Comparison of ENCODE assay signal across 20 mouse cellular contexts in genomic region chr2:136788379-136788778, GRCm38 (mm10).
DNase-seq lines count a peak whose midpoint lies in the region; ATAC-seq and TF ChIP-seq lines count a peak whose summit lies in the region.
"Had no signal": no experiment of that assay in that cellular context is flagged by ENCODE, and none has a peak within 500 bp of the region (broad histone marks: within the 10 kb centered on the region; RNA-seq: fewer than 3 reads in every experiment).

No protein-coding gene starts in this region.

- H3K27me3 ChIP-seq in forebrain, postnatal 0 days (ENCODE audit: insufficient read depth, low read length): no peaks in the 10 kb centered on the region
- no peaks in the 10 kb centered on the region for H3K27me3 ChIP-seq in forebrain, embryonic 15.5 days
- H3K27me3 ChIP-seq: heart, embryonic 12.5 days; neural tube, embryonic 13.5 days had no signal

- no peak for TF ChIP-seq POLR2A in cortical plate, adult 2 months (IDR thresholded peaks at IDR 0.05; ENCODE audit: extremely low read depth, insufficient read depth, low read length)

- no peak overlapping the region for H3K27ac ChIP-seq in forebrain, postnatal 0 days (ENCODE audit: low read depth, low read length)
- H3K27ac ChIP-seq in forebrain, embryonic 15.5 days (replicated peaks): no peak overlapping the region
- H3K27ac ChIP-seq in cortical plate, adult 2 months (ENCODE audit: insufficient read depth, low read length): peak overlapping the region; percentile 68; the same call in 1 of the 2 replicates
- H3K27ac ChIP-seq: hindbrain, embryonic 14.5 days; kidney, postnatal 0 days; limb, embryonic 10.5 days; neural tube, embryonic 13.5 days had no signal

- TF ChIP-seq CTCF in forebrain, postnatal 0 days (IDR thresholded peaks at IDR 0.05; ENCODE audit: low read depth): no peak
- no peak for TF ChIP-seq CTCF in cortical plate, adult 2 months (IDR thresholded peaks at IDR 0.05; ENCODE audit: extremely low read depth, insufficient read depth, low read length)

- no peak overlapping the region for H3K4me2 ChIP-seq in forebrain, postnatal 0 days (ENCODE audit: low read depth)
- H3K4me2 ChIP-seq in forebrain, embryonic 15.5 days (replicated peaks): no peak overlapping the region
- H3K4me2 ChIP-seq: heart, embryonic 12.5 days; hindbrain, embryonic 14.5 days; liver, embryonic 11.5 days; neural tube, embryonic 13.5 days had no signal

- no peaks in the 10 kb centered on the region for H3K36me3 ChIP-seq in forebrain, postnatal 0 days (ENCODE audit: insufficient read depth)
- no peaks in the 10 kb centered on the region for H3K36me3 ChIP-seq in forebrain, embryonic 15.5 days
- H3K36me3 ChIP-seq: heart, embryonic 12.5 days; limb, embryonic 10.5 days had no signal

- no peak overlapping the region for H3K4me3 ChIP-seq in forebrain, postnatal 0 days (ENCODE audit: low read depth, low read length)
- no peak overlapping the region for H3K4me3 ChIP-seq in forebrain, embryonic 15.5 days
- no peak overlapping the region for H3K4me3 ChIP-seq in cortical plate, adult 2 months (ENCODE audit: insufficient read depth, low read length)
- H3K4me3 ChIP-seq: heart, embryonic 12.5 days; limb, embryonic 10.5 days; neural tube, embryonic 13.5 days had no signal

- 46% methylated on average over 4 of the region's 4 CpGs for WGBS in forebrain, postnatal 0 days
- WGBS in forebrain, embryonic 15.5 days: 60% methylated on average over 4 of the region's 4 CpGs

- no peak overlapping the region for H3K9ac ChIP-seq in forebrain, postnatal 0 days
- no peak overlapping the region for H3K9ac ChIP-seq in forebrain, embryonic 15.5 days (replicated peaks)
- H3K9ac ChIP-seq: heart, embryonic 12.5 days; hindbrain, embryonic 14.5 days; neural tube, embryonic 13.5 days had no signal

- no peaks in the 10 kb centered on the region for H3K9me3 ChIP-seq in forebrain, postnatal 0 days (ENCODE audit: low read length)
- H3K9me3 ChIP-seq in forebrain, embryonic 15.5 days: no peaks in the 10 kb centered on the region
- H3K9me3 ChIP-seq: heart, embryonic 12.5 days; limb, embryonic 10.5 days; neural tube, embryonic 13.5 days had no signal

- DNase-seq in forebrain, postnatal 0 days: no peak
- peak; percentile 45 to 49 for DNase-seq in layer of hippocampus, postnatal 36 days
- DNase-seq in right cerebral cortex, adult 2 months (ENCODE audit: low spot score in 2 of 2): peak; percentile 83
- DNase-seq in cerebellum, adult 18-20 months: no peak
- no peak for DNase-seq in thymus, adult 18-20 months
- no peak for DNase-seq in ovary, postnatal 14 days (ENCODE audit: low spot score)
- DNase-seq: cerebellum, postnatal 14 days; lung, adult 2 months; lung, postnatal 36 days; thymus, postnatal 14 days had no signal

- peak; percentile 32; the same call in 1 of the 2 replicates for ATAC-seq in forebrain, postnatal 0 days
- no peak for ATAC-seq in forebrain, embryonic 15.5 days (replicated peaks)
- ATAC-seq: forebrain, embryonic 16.5 days; intestine, embryonic 16.5 days had no signal

- H3K4me1 ChIP-seq in forebrain, postnatal 0 days (ENCODE audit: insufficient read depth): no peaks in the 10 kb centered on the region
- no peaks in the 10 kb centered on the region for H3K4me1 ChIP-seq in forebrain, embryonic 15.5 days
- peaks cover 13% of the 10 kb centered on the region for H3K4me1 ChIP-seq in cortical plate, adult 2 months (ENCODE audit: control insufficient read depth, insufficient read depth, low read length)
- H3K4me1 ChIP-seq: heart, embryonic 12.5 days; limb, embryonic 10.5 days; neural tube, embryonic 13.5 days had no signal

Comparison
In these comparisons a context has a peak if more than half of its experiments do, and no peak if none do; other contexts are left out.
1. DNase-seq: peak in layer of hippocampus, postnatal 36 days (2 of 2) and right cerebral cortex, adult 2 months (2 of 2); none in forebrain, postnatal 0 days (single experiment), cerebellum, adult 18-20 months (0 of 2), thymus, adult 18-20 months (0 of 2) and ovary, postnatal 14 days (single experiment).